ENCODE assay signal across 8 mouse cellular contexts in the genomic region with DNA sequence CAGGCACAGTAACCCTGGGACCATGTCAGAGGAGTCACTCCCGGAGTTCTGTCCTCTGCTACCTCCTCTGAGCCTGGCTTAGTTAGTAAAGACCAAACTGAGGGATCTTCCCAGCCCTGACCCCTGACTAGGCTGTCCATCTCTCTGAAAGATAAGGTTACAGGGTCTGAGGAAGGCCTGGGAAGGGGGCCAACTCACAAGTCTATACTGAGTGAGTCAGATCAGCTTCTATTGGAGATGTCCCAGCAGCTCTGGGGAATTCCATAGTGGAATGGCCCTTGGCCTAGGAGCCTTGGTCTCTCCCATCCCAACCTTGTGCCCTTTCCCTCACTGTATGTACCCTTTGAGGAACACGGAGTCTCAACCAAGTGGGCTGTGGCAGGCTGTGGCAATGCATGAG.
DNase-seq lines count a peak whose midpoint lies in the region; ATAC-seq lines count a peak whose summit lies in the region.
"Had no signal": no experiment of that assay in that cellular context is flagged by ENCODE, and none has a peak within 500 bp of the region (broad histone marks: within the 10 kb centered on the region; RNA-seq: fewer than 3 reads in every experiment).

No protein-coding gene starts in this region.

- H3K27ac ChIP-seq in heart, embryonic 12.5 days (ENCODE audit: poor library complexity, severe bottlenecking), result 0 out of 2 replicates have a peak overlapping the region, but pooled peaks have one; percentile 27
- peak overlapping the region; percentile 62; the same call in 1 of the 2 replicates for H3K27ac ChIP-seq in midbrain, embryonic 12.5 days (replicated peaks)
- no peak overlapping the region for H3K27ac ChIP-seq in midbrain, embryonic 11.5 days (ENCODE audit: low read depth, low read length)
- peak overlapping the region; percentile 77 for H3K27ac ChIP-seq in hindbrain, embryonic 12.5 days

- H3K4me3 ChIP-seq in heart, embryonic 12.5 days, result no peak overlapping the region
- H3K4me3 ChIP-seq in midbrain, embryonic 12.5 days, result no peak overlapping the region
- no peak overlapping the region for H3K4me3 ChIP-seq in midbrain, embryonic 11.5 days (ENCODE audit: low read depth, low read length)
- no peak overlapping the region for H3K4me3 ChIP-seq in hindbrain, embryonic 12.5 days

- H3K27me3 ChIP-seq in heart, embryonic 12.5 days (replicated peaks), result no peaks in the 10 kb centered on the region
- H3K27me3 ChIP-seq in midbrain, embryonic 12.5 days, result no peaks in the 10 kb centered on the region
- H3K27me3 ChIP-seq in midbrain, embryonic 11.5 days (ENCODE audit: control insufficient read depth, insufficient read depth, low read length), result no peaks in the 10 kb centered on the region
- no peaks in the 10 kb centered on the region for H3K27me3 ChIP-seq in hindbrain, embryonic 12.5 days

- no peak for DNase-seq in heart, postnatal 14 days
- DNase-seq in midbrain, embryonic 11.5 days (ENCODE audit: low spot score, missing footprints), result no peak
- DNase-seq in embryo, embryonic 9.5 days (ENCODE audit: extremely low spot score), result no peak
- DNase-seq in urinary bladder, adult 18-20 months (ENCODE audit: low spot score in 2 of 2), result no peak
- DNase-seq: cerebellum, adult 8-10 months had no signal

- peaks cover 18% of the 10 kb centered on the region for H3K4me1 ChIP-seq in heart, embryonic 12.5 days (replicated peaks)
- peaks cover 17% of the 10 kb centered on the region for H3K4me1 ChIP-seq in midbrain, embryonic 12.5 days
- H3K4me1 ChIP-seq in midbrain, embryonic 11.5 days (ENCODE audit: control insufficient read depth, insufficient read depth, low read length), result peaks cover 3% of the 10 kb centered on the region; the same call in 1 of the 2 replicates
- H3K4me1 ChIP-seq in hindbrain, embryonic 12.5 days, result peaks cover 22% of the 10 kb centered on the region

- no peaks in the 10 kb centered on the region for H3K36me3 ChIP-seq in heart, embryonic 12.5 days
- no peaks in the 10 kb centered on the region for H3K36me3 ChIP-seq in midbrain, embryonic 12.5 days
- no peaks in the 10 kb centered on the region for H3K36me3 ChIP-seq in midbrain, embryonic 11.5 days (ENCODE audit: control insufficient read depth, insufficient read depth, low read length)
- no peaks in the 10 kb centered on the region for H3K36me3 ChIP-seq in hindbrain, embryonic 12.5 days

- no peak overlapping the region for H3K9ac ChIP-seq in heart, embryonic 12.5 days
- no peak overlapping the region for H3K9ac ChIP-seq in midbrain, embryonic 12.5 days (replicated peaks)
- no peak overlapping the region for H3K9ac ChIP-seq in midbrain, embryonic 11.5 days (ENCODE audit: low read length)
- no peak overlapping the region for H3K9ac ChIP-seq in hindbrain, embryonic 12.5 days

- H3K4me2 ChIP-seq in heart, embryonic 12.5 days, result no peak overlapping the region
- H3K4me2 ChIP-seq in midbrain, embryonic 12.5 days (replicated peaks), result no peak overlapping the region
- H3K4me2 ChIP-seq in midbrain, embryonic 11.5 days, result no peak overlapping the region
- H3K4me2 ChIP-seq in hindbrain, embryonic 12.5 days (replicated peaks), result no peak overlapping the region

- intact Hi-C loops in heart, postnatal 14 days (cut with DNase I), result no loop called here

- no peaks in the 10 kb centered on the region for H3K9me3 ChIP-seq in heart, embryonic 12.5 days (replicated peaks)
- H3K9me3 ChIP-seq in midbrain, embryonic 12.5 days, result no peaks in the 10 kb centered on the region
- H3K9me3 ChIP-seq in midbrain, embryonic 11.5 days (ENCODE audit: control insufficient read depth, low read length), result no peaks in the 10 kb centered on the region
- no peaks in the 10 kb centered on the region for H3K9me3 ChIP-seq in hindbrain, embryonic 12.5 days (replicated peaks)

- 83% methylated on average over 2 of the region's 2 CpGs for WGBS in heart, embryonic 12.5 days
- WGBS in midbrain, embryonic 12.5 days, result 93% methylated on average over 2 of the region's 2 CpGs
- WGBS in midbrain, embryonic 11.5 days, result 90% methylated on average over 2 of the region's 2 CpGs
- WGBS in hindbrain, embryonic 12.5 days, result 93% methylated on average over 2 of the region's 2 CpGs

- ATAC-seq in heart, embryonic 12.5 days (ENCODE audit: insufficient number of reproducible peaks, low FRiP score), result peak; percentile 31
- no peak for ATAC-seq in midbrain, embryonic 12.5 days (ENCODE audit: low FRiP score, low read depth)
- ATAC-seq in midbrain, embryonic 11.5 days (ENCODE audit: low FRiP score), result no peak
- no peak for ATAC-seq in hindbrain, embryonic 12.5 days (ENCODE audit: low FRiP score)
